Mouse (Mus musculus): Measurements from ENCODE around the gene Rgl1.

Rgl1 gene

DNA sequence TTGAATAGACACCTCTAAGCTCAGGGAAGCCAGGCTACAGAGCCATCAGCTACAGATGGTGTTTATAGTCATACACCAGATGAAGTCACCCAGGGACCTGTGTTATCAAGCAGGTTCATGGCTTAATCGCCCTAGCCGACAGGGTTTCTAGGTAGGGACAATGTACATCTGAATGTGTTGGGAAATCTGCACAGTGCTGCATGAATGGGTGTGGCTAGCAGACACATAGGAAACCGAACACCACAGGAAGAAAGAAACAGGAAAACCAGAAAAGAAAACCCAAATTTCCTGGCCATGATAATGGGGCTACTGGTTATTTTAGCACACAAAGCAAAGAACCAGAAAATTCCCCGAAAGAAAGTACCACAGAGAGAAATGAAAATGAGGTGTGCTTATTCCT lies 45.2 kb downstream of the Rgl1 start:
- in situ Hi-C loops (cut with MboI; ENCODE audit: low sequenced_read_pairs): no loop called here

DNA sequence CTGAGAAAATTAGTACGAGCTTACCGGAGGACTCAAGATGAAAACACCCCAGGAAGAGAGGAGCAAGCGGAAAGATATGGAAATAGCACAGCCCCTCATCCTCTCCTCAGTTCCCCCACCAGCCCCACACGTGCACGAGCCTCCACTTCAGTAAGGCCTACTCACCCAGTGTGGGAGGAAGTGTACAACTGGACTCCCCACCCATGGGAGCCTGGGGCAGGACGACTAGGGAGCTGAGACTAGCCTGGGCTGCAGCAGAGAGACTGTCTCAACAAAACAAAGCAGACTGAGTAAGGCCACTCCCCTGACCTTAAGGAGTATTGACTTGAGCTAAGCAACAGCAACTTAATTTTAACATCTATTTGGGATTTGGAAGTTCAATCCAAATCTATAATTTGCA lies 48.0 kb downstream of the Rgl1 start:
- in situ Hi-C loops (cut with MboI; ENCODE audit: low sequenced_read_pairs): no loop called here

DNA sequence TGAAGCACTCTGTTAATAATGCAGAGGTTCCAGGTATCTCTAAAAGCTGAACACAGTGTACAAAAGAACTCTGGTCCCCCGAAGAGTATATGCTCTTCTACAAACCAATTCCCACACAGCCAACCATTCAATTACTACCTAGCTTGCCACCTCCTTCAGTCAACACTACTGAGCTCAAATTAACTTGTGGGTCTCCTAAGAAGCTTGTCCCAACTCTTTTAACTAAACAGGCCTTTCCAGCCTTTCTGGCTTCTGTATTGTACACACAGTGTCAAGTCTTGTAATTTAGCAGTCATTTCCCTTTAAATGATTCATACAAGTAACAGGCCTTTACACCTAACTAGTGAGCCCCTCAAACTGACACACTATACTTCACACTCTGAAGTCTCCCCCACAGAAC lies 48.8 kb downstream of the Rgl1 start:
- in situ Hi-C loops (cut with MboI; ENCODE audit: low sequenced_read_pairs): no loop called here

DNA sequence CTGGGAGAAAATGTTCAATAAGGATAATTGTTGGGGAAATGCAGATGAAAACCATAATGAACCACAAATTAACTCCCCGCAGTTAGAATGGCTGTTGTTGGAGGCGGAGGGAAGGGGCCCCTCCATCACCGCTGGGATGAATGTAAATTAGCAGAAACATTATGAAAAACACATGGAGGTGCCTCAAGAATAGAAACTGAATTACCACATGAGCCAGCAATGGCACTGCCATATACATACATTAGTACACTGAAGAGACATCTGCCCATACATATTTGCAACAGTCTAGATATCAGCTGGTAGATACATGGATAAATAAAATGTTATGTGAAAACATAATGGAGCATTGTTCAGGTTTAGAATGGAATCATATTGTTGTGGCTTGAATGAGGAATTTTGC lies 51.7 kb downstream of the Rgl1 start:
- in situ Hi-C loops (cut with MboI; ENCODE audit: low sequenced_read_pairs): no loop called here

DNA sequence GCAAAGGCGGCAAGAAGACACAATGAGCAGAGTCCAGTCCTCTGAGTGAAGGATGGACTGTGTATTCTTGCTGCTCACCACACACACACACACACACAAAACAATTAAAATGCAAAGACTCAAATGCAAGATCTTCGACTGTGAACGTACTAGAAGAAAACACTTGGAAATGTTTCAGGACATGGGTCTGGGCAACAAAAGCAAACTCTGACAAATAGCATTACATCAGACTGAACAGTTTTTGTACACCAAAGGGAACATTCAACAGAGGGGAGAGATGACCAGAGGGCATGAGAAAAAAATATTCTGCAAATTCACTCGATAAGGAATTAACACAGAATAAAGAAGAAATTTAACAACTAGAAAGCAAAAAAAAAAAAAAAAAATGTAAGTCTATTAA lies 52.2 kb downstream of the Rgl1 start:
- in situ Hi-C loops (cut with MboI; ENCODE audit: low sequenced_read_pairs): no loop called here

DNA sequence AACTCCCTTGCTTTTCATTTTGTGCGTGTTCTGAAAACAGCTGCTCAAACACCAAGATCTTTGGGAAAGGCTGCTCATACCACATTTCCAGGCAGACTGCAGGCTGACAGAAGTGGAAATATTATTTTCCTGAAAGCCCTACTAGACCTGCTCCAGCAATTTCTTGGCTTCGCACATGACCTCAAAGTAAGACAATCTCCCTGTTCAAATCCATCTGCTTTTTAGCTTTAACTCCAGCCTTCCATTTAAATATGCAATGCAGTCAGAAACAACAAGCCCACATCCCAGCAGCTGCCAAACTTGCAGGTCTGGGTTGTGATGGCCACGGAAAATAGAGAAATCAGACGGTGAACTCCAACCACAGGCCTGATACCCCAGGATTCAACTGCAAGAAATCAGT lies 55.1 kb downstream of the Rgl1 start:
- in situ Hi-C loops (cut with MboI; ENCODE audit: low sequenced_read_pairs): no loop called here

DNA sequence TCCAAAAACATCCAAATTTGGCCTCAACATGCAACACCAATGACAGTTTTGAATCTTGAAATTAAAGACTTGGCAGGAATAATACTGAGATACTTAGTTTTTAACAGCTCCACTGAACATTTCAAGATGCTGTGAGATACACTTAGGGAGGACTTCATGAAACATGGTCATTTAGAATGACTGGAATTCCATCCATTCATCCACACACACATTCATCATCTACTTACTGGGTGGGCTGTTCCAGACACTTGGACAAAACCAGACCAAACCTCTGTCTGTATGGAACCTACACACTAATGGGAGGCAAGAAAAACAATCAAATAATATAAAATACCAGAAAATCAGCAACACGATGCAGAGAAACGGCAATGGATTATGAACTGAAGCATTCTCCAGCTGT lies 58.6 kb downstream of the Rgl1 start:
- in situ Hi-C loops (cut with MboI; ENCODE audit: low sequenced_read_pairs): no loop called here

DNA sequence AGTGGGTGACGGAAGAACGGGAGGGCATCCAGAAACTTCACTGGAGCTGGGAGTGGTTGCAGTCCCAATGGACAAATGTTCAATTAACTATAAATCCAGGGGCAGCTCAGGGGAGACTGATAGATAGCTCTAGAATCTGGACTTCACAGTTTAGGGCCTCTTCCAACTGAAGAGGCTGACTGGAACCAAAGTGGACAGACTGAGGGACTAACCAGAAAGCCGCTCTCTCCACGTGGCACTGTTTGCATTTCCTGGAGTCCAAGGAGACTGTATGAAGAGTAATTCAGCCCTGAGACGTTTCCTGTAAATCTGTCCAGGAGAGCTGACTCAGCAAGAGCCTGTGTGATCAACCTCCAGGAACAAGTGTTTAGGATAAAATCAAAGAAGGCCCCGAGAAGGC lies 62.2 kb downstream of the Rgl1 start:
- in situ Hi-C loops (cut with MboI; ENCODE audit: low sequenced_read_pairs): no loop called here

DNA sequence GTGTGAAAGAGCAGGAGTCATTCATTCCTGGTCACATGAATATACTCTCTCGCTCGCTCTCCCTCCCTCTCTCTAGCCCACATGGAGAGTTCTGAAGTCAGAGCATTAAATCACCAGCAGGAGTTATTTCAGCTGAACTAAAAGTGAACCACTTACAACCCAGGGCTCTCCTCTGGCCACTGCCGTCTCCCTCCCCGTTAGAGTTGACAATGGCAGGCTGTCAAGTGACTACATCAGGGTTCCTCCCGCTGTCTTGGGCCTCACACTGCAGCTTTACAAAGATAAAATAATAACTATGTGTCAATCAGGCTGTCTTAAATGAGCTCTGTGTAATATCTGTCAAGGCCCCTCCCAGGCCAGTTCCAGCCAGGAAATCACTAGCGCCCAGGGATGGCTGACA lies 63.2 kb downstream of the Rgl1 start:
- in situ Hi-C loops (cut with MboI; ENCODE audit: low sequenced_read_pairs): no loop called here

DNA sequence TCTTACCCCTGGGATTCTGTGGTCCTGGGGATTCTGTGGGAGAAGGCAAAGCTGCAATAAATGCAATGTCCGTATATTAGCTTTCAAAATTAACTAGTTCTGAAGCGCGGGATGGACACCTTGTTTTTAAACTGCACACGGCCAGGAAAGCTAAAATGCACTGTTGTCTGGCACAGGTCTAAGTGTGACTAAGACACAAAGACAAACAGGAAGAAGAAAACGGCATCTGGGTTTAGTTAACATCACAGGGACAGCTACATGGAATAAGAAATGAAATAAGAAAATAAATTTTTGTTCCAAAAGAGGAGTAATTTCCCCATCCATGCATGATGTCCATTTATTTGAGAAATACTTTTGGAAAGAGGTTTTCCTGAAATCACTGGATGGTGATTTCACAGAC lies 65.1 kb downstream of the Rgl1 start:
- in situ Hi-C loops (cut with MboI; ENCODE audit: low sequenced_read_pairs): no loop called here

DNA sequence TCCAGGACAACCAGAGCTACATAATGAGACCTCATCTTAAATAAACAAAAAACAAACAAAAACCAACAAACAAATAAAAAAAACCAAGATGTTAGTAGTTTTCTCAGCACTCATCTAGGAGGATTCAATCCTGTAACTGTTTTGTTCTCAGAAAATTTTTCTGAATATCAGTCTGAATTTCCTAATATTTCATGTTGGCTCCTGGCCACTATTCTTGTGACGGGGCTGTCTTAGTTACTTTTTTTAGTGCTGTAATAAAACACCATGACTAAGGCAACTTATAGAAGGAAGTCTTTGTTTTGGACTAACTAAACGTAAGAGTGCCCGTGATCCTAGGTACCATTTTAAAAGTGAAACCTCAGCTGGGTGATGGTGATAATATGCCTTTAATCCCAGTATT lies 68.8 kb downstream of the Rgl1 start:
- in situ Hi-C loops (cut with MboI; ENCODE audit: low sequenced_read_pairs): no loop called here

DNA sequence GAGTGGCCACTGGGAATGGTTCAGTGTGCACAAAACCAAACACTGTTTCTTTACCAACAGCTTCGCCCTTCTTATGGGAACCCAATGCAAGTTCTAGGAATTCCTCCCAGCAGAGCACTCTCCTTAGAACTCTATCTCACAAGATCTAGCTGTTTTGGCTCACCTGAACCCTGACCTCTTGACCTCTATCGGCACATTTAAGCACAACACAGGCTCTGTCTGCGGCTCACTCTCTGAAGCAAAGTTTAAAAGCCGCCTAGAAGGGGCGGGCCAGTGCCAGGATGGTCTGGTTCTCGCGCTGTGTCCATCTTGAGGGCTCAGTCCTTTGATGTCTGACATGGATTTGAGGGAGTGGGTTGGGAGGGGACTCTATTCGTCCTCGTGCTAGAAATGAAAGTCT lies 70.7 kb downstream of the Rgl1 start:
- in situ Hi-C loops (cut with MboI; ENCODE audit: low sequenced_read_pairs): no loop called here

DNA sequence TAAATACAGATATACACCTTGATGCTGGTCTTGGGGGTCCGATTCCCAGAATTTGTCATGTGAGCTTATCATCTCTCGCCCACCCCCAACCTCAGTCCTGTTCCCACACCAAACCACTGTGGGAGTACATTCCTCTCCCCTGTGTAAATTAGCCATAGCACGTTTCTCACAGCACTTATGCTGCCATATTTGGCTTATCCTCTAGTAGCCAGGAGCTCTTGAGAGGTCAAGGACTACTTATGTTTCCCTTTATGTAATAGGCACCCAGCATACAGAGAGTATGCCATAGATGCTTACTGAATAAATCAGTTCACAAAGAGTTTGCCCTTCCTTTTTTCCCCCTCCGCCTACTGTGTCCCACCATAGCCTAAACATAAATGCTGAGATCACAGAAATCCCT lies 76.2 kb downstream of the Rgl1 start:
- in situ Hi-C loops (cut with MboI; ENCODE audit: low sequenced_read_pairs): no loop called here

DNA sequence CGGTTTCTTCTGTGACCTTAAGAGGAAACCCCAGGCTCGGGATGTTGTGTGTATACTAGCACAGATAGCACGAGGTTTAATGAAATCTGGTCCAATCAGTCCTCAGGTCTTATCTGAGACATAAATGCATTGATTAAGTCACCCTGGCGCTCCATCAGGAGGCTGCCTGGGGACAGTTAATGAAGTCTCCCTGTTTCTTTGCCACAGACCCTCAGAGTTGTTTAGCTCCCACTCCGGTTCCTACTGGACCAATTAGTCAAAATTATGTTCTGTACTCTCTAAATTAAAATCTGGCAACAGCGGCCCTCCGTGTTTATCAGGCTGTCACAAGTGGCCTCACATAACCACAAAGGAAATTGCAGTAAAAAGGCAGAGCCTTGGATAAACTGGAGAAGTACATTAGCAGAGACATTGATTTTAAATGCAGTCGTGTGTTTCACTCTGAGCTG lies 78.4 kb downstream of the Rgl1 start:
- in situ Hi-C loops (cut with MboI; ENCODE audit: low sequenced_read_pairs): no loop called here

DNA sequence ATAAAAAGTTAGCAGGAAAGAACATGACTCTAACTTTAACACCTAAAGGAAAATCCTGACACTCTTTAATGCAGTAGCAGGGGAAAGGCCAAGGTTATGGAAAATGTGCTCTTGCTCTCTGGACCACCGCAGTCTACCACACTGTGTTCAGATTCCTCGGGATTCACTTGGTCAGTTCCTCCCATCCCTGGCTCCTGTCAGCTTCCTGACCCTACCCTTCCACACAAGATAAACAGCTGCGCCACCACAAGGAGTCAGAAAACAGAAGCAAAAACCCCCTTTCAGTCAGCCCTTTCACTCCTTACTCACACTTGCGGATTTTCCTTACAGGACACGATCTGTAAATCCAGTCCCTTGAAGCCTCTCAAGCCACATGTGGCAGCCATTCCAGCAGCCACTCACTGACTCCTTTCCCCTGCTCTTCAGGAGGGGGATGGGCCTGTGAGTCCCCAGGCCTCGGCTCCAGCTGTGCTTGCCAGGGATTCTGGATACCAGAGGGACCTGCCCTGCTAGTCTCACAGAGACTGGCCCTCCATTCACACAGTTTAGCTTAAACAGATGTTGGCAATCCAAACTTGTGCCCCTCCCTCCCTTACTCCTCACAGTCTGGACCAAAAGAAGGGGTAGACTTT lies 78.9 kb downstream of the Rgl1 start:
- in situ Hi-C loops (cut with MboI; ENCODE audit: low sequenced_read_pairs): no loop called here

DNA sequence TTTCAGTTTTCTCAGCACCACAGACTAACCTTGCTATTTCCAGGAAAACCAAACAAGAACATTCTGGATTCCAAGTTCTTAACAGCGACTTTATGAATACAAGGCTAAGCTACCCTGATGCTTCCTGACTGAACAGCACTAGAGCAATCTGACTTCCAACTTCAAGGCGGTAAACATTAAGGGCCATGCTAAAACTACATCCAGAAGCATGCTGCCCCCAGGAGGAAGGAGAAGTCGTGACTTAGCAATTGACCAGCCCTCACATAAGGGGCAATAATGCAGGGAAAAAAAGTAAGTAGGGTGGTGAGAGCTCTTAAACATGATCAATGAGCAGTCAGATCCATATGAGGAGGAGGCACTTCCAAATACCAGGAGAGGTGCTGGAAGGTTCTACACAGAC lies 80.6 kb downstream of the Rgl1 start:
- in situ Hi-C loops (cut with MboI; ENCODE audit: low sequenced_read_pairs): no loop called here

DNA sequence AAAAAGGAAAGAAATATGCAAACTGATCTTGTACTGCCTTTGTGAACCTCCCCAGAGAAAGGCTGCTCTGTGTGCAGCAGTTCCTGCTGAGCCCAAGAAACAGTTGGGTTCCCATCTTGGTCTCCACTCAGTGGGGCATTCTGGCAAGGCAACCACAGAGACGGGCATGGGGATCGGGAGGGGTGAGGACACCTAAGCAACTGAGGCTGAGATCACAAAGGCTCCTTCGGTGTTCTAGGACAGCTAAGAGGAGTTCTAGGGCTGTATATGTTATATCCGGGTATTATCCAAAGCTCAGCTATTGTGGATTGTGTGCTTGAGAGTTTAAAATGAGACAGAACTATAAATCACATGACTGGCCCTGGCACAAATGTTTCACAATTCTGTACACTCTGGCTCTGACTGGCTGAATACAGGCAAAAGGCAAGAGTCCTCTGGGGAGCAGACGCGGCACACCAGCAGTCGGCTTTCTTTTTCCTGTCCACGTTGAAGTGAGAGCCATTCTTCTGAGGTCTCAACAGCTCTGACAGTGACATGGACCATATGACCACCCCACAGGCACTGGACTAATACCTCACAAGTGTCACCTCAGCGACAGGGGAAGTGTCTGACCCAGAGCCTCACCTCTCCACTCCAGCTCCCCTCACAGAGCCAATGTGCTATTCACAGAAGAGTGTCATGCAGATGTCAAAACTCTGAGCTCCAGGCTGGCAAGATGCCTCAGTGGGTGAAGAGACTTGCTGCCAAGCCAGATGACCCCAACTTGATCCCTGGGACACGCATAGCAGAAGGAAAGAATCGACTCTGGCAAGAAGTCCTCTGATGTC lies 83.6 kb downstream of the Rgl1 start:
- in situ Hi-C loops (cut with MboI; ENCODE audit: low sequenced_read_pairs): no loop called here

DNA sequence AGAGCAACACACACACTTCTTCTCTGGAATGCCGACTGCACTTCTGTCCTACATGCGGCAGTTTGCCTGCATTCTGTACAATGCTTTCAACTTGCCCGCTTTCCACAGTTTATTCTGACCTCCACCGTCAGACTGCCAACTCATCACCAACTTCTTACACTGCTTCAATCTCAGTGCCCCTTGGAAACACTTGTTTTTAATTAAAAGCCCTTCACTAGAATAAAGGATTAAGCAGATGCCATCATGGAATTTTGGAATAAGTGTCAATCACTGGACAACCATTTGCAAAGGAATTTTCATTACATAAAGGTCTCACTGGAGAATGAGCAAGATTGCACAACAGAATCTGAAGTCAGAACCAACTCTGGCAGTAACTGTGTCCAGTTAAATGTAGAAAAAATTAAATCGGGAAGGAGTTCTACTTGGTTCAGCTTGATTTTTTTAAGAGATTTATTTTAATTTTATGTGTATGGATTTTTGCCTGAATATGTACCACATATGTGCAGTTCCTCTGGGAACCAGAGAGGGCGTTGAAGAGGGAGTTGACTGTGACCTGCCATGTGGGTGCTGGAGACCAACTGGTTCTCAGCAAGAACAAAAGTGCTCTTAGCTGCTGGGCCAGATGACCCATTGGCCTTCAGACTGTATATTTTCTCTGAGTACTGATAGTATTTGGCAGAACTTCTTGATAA lies 84.3 kb downstream of the Rgl1 start:
- in situ Hi-C loops (cut with MboI; ENCODE audit: low sequenced_read_pairs): no loop called here

DNA sequence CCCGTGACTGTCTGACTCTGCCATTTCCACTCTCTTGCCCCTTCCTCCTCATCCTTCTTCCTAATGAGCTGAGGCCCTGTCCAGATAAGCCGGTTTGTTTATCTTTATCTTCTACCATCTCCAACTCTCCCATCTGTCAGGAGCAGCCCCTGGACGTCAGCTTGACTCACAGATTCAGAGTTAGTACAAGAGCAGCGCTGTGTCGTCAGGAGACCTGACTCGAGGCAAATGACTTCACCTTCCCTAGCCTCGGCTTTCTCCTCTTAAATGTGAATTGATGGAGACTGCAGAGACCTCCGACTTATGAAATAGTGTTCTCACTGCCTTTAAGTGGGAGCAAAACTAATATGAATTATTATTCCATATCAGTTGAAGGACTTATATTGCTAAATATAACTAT lies 85.0 kb downstream of the Rgl1 start:
- in situ Hi-C loops (cut with MboI; ENCODE audit: low sequenced_read_pairs): no loop called here

DNA sequence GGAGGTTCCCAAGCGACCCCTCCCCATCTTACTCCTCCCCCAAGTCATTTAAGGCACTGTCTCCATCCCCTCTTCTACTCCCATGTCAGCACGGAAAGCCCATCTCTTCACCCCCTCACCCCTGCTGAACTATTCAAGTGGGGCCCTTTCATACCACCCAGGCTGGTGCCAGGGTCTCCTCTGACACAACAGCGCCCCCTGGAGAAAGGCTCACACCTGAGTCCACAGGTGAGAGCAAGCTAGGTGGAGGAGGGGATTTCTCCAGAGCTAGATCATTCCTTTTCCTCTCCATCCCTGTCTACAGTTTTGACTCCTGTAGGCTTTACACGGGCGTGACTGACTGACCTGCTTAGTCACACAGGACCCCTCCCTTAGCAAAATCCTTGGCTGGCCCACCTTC lies 87.7 kb downstream of the Rgl1 start:
- in situ Hi-C loops (cut with MboI; ENCODE audit: low sequenced_read_pairs): no loop called here

DNA sequence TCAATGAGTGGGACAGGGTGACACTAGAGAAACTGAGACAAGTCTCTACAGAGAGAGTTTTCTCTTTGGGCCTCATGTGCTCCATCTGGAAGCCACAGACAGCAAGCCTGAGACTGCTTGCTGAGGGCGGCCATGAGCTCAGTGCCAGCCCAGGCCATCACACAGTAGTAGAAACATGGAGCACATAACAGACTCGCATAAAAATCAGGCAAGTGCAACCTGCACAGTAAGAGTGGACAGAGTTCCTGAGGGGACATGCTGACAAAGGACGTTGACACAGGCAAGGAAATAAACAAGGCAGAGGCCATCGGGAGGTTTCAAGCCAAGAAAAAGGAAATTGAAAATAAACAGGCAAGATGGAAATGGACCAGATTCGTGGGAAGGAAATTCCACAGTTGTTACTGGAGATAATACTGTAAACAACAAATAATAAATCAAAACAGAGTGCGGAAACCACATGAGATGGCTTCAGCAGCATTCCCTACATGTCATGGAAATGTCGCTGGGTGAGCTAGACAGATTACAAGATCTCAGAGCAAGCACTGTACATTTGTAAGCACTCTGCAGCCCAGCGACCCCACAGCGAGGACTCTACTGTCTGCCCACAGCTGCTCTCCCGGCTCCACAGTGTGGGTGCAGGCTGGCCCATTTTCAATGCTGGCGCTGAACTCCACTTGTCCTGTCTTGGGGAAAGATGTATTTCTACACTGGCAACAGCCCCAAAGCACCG lies 88.5 kb downstream of the Rgl1 start:
- in situ Hi-C loops (cut with MboI; ENCODE audit: low sequenced_read_pairs): no loop called here

Data from CH12F3 (cell line).